Mouse (Mus musculus): ENCODE results near the gene Cx3cr1.
A peak's percentile ranks its signal among the peaks of the same experiment; 100 is the strongest.
"Not testable (repeated sequence)": the region's sequence is repeated elsewhere in the genome, so short reads cannot be mapped to it uniquely, and the experiment has no call there.

Cx3cr1 gene

GRCm38 (mm10) chr9:120069779-120070178 lies at the start of gene Cx3cr1:
Gene Cx3cr1, minus strand, starts transcription at chr9:120069879.
- no peak for DNase-seq (ENCODE audit: low read depth, low spot score)

- no peak for DNase-seq (ENCODE audit: low read depth, low spot score)
Measured at GRCm38 (mm10) chr9:120118212-120118611, 48.5 kb upstream of the Cx3cr1 start.

- DNase-seq (ENCODE audit: low read depth, low spot score) = no peak
Measured at GRCm38 (mm10) chr9:120116184-120116624, 46.5 kb upstream of the Cx3cr1 start.

DNA sequence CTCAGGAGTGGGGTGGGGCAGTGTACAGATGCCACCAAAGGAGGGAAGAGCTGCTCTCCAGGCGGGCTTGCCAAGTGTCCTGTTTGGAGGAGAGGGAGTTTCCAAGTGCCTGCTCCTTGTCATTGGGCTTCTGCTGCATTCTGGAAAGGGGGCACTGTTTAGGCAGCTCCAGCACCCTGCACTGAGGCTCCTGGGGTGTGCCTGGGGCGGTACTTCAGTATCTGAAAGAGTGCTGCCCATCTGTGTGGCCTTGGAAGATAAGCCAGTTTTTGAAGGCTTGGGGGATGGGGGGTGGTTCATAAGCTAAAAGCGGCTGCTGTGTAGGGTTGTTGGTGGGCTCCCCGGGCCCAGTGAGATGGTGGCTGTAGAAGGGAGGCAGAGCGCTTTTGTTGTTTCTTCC lies 45.9 kb upstream of the Cx3cr1 start:
- DNase-seq (ENCODE audit: low read depth, low spot score) = no peak

- no peak for DNase-seq (ENCODE audit: low read depth, low spot score)
Measured at GRCm38 (mm10) chr9:120114789-120115151, 45.1 kb upstream of the Cx3cr1 start.

- DNase-seq (ENCODE audit: low read depth, low spot score) = no peak
Measured at GRCm38 (mm10) chr9:120114051-120114788, 44.5 kb upstream of the Cx3cr1 start.

- DNase-seq (ENCODE audit: low read depth, low spot score) = no peak
Measured at GRCm38 (mm10) chr9:120113456-120113855, 43.8 kb upstream of the Cx3cr1 start.

- no peak for DNase-seq (ENCODE audit: low read depth, low spot score)
Measured at GRCm38 (mm10) chr9:120112472-120112871, 42.8 kb upstream of the Cx3cr1 start.

DNA sequence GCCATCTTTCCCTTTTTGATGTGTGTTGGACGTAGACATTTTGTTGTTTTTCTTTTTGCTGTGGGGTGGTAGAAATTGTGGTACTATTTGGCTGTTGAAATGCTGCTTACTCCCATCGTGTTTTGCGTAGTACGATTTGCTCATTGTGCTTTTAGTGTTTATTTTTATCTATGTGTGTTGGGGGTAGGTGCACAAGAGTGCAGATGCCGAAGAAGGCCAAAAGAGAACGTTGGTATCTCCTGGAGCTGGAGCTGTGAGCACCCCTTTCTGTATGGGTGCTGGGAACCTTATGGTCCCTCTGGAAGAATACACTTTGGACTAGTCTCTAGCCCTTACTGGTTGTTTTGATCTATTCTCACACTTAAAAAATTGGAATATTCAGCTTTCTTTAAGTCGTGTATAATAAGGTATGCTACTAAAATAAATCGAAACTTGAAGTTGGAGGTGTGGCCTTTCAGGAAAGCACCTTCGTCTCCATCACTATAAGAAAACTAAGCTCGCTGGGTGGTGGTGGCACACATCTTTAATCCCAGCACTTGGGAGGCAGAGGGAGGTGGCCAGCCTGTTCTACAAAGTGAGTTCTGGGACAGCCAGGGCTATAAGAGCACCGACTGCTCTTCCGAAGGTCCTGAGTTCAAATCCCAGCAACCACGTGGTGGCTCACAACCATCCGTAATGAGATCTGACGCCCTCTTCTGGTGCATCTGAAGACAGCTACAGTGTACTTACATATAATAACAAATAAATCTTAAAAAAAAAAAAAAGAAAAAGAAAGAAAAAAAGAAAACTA lies 41.7 kb upstream of the Cx3cr1 start:
- no peak for DNase-seq (ENCODE audit: low read depth, low spot score)

- peak; percentile 96 for DNase-seq (ENCODE audit: low read depth, low spot score)
Measured at GRCm38 (mm10) chr9:120110211-120111018, 40.7 kb upstream of the Cx3cr1 start, which contains the start of gene Slc25a38. Gene Slc25a38, plus strand, starts transcription at chr9:120110374.

GRCm38 (mm10) chr9:120108953-120109352 lies 39.3 kb upstream of the Cx3cr1 start:
- DNase-seq (ENCODE audit: low read depth, low spot score) = not testable (repeated sequence)

GRCm38 (mm10) chr9:120101165-120101564 lies 31.5 kb upstream of the Cx3cr1 start:
- no peak for DNase-seq (ENCODE audit: low read depth, low spot score)

- DNase-seq (ENCODE audit: low read depth, low spot score) = no peak
Measured at GRCm38 (mm10) chr9:120099304-120099703, 29.6 kb upstream of the Cx3cr1 start.

- DNase-seq (ENCODE audit: low read depth, low spot score) = peak; percentile 61
Measured at GRCm38 (mm10) chr9:120098682-120099081, 29.0 kb upstream of the Cx3cr1 start.

DNA sequence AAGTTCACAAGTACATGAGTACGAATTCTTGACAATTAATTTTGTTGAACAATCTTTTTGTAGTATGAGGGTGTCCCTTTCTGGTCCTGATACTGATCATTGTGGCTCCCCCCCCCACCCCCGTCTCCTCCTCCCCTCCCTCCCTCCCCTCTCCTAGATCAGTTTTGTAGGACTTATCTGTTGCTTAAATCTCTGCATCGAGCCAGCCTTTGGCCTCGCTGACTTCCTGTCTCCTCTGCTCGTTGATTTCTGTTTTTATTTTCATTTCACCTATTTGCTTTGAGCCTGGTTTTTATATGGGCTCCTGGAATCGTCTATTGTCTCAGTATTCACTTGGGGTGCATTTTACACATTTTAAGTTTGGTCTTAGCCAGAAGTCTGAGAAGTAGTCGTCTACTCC lies 26.2 kb upstream of the Cx3cr1 start:
- DNase-seq (ENCODE audit: low read depth, low spot score) = no peak

DNA sequence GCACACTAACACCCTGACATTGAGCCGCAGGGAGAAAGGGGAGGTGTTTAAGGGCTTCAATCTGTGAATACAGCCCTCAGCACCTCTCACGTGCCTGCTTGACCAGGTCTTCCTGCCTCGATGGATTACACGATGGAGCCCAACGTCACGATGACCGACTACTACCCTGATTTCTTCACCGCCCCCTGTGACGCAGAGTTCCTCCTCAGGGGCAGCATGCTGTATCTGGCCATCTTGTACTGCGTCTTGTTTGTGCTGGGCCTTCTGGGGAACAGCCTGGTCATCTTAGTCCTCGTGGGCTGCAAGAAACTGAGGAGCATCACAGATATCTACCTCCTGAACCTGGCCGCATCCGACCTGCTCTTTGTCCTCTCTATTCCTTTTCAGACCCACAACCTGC lies 24.0 kb upstream of the Cx3cr1 start:
- DNase-seq (ENCODE audit: low read depth, low spot score) = no peak

DNA sequence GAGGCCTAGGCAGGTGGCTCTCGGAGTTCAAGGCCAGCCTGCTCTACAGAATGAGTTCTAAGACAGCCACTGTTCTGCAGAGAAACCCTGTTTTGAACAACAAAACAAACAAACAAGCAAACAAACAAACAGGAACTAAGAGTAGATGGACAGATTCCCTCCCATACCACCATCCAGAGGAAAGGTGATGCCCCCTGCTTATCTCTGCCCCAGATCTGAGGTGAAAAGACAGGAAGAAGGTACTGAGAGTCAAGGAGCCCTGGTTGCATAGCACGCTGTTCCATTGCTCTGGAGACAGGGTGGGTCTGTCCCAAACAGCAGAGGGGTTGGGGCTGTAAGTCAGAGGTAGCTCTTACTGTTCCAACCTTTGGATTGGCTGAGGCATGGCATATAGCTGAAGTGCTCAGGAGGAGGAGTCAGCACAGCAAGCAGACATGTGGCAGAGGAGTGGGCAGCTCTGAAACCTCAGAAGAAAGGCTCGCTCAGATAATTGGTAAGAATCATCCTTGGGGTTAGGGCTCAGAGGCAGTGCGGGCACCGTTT lies 22.1 kb upstream of the Cx3cr1 start, which contains the start of gene Ccr8:
Gene Ccr8 (plus strand): TSS at position 419 of the 543 bp plus-strand sequence.
- DNase-seq (ENCODE audit: low read depth, low spot score) = no peak

- DNase-seq (ENCODE audit: low read depth, low spot score) = no peak
Measured at GRCm38 (mm10) chr9:120091086-120091485, 21.4 kb upstream of the Cx3cr1 start.

- DNase-seq (ENCODE audit: low read depth, low spot score) = no peak
Measured at GRCm38 (mm10) chr9:120089125-120089524, 19.4 kb upstream of the Cx3cr1 start.

DNA sequence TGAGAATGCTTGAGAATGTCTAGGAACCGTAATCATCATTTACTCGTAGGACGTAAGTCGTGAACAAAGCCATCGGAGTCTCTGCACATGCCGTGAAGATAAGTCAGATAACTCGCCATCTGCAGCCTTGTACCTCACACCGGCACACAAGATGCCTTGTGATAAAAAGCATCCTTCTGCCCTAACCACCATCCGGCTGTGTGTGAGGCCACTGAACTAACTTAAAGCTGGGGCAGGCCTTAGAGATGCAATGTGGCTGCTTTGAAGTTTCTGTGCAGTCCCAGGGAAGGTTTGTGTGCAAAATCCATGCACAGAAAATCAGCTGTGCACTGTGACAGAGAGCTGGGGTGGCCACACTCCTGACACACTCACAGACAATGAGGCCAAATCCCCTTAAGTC lies 14.7 kb upstream of the Cx3cr1 start:
- no peak for DNase-seq (ENCODE audit: low read depth, low spot score)

DNA sequence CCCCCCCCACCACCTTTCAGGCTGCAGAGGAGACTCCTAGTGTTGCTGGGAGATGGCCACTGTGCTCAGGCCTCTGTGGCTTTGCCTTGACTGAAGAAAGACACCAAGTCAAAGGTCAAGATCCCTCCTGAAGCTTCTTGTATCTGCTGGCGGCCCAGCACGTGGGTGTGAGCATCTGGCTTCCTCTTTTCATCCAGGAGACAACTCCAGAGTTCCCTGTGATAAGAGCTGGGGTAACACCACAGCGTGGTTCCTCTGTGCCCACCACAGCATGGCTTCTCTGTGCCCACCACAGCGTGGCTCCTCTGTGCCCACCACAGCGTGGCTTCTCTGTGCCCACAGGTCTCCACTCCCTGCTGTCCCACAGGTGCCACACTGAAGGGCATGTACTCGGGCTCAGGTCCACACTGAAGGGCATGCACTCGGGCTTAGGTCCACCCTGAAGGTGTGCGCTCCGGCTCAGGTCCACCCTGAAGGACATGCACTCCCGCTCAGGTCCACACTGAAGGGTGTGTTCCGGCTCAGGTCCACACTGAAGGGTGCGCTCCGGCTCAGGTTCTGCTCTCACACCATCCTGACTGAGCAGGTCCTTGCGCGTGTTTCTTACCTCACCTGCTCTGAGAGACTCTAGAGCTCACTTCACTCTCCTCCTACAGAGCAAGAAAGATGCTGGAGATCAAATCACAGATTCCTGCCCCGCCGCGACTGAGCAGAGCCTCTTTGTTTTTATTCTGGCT lies 13.6 kb upstream of the Cx3cr1 start:
- no peak for DNase-seq (ENCODE audit: low read depth, low spot score)
